Comparison of ENCODE assay signal across 27 mouse cellular contexts in the genomic region with DNA sequence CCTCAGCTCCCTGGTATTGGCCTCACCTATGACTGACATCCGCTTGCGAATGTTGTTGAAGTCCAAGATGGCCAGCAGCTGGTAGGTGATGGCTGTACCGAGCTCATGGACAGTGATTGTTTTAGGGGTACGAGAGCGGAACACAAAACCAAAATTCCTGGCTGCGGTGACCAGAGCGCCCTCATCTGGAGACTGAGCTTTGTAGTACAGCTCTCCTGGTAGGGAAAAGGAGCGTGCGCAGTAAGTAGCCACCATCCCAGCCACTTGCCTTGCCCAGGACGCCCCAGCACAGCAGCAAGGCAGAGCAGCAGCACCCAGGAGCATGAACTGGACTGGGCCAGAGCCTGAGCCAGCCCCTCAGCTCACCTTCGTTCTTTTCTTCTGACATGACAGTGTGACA. TPM values are rescaled to one million over a fixed set of nuclear protein-coding genes. Genes with fewer than 3 reads are reported as not detected.
DNase-seq lines count a peak whose midpoint lies in the region; ATAC-seq and TF ChIP-seq lines count a peak whose summit lies in the region.
"Had no signal": no experiment of that assay in that cellular context is flagged by ENCODE, and none has a peak within 500 bp of the region (broad histone marks: within the 10 kb centered on the region; RNA-seq: fewer than 3 reads in every experiment).

No protein-coding gene starts in this region.

- DNase-seq in kidney, adult 2 months: no peak
- DNase-seq in kidney, adult 11 months: no peak
- DNase-seq in lung, postnatal 0 days (ENCODE audit: low spot score): no peak
- DNase-seq in lung, adult 18-20 months: no peak
- DNase-seq in ZHBTc4 (ENCODE audit: low read depth, low spot score): peak; percentile 61
- DNase-seq in T-cell, adult 2 months (ENCODE audit: low spot score): no peak
- DNase-seq: adrenal gland, adult 8-10 months; embryo, embryonic 11 days; gastrocnemius, adult 2 months; gastrocnemius, postnatal 36 days; heart, adult 18-20 months; kidney, adult 9 months; spleen, adult 18-20 months; thymus, adult 2 months; thymus, postnatal 36 days had no signal

- no peak overlapping the region for H3K9ac ChIP-seq in lung, postnatal 0 days (replicated peaks; ENCODE audit: low read depth)
- no peak overlapping the region for H3K9ac ChIP-seq in ES-Bruce4 (ENCODE audit: low read depth, poor library complexity, severe bottlenecking)
- H3K9ac ChIP-seq: embryonic facial prominence, embryonic 12.5 days; forebrain, embryonic 15.5 days; hindbrain, embryonic 14.5 days; liver, embryonic 15.5 days; neural tube, embryonic 12.5 days had no signal

- no peaks in the 10 kb centered on the region for H3K9me3 ChIP-seq in lung, postnatal 0 days (ENCODE audit: low read length)
- no peaks in the 10 kb centered on the region for H3K9me3 ChIP-seq in ES-Bruce4 (replicated peaks; ENCODE audit: control insufficient read depth, insufficient read depth, low read length, poor library complexity, severe bottlenecking)
- H3K9me3 ChIP-seq: embryonic facial prominence, embryonic 12.5 days; forebrain, embryonic 15.5 days; liver, embryonic 15.5 days; neural tube, embryonic 12.5 days had no signal

- no peak overlapping the region for H3K4me2 ChIP-seq in lung, postnatal 0 days (replicated peaks; ENCODE audit: low read depth, low read length)
- H3K4me2 ChIP-seq: embryonic facial prominence, embryonic 12.5 days; forebrain, embryonic 15.5 days; heart, embryonic 11.5 days; hindbrain, embryonic 14.5 days; liver, embryonic 15.5 days; neural tube, embryonic 12.5 days had no signal

- no peak for ATAC-seq in lung, postnatal 0 days
- ATAC-seq: CD4-positive, CD25-positive, alpha-beta regulatory T cell, adult 4 months; forebrain, embryonic 15.5 days; inflammation-experienced regulatory T-cells, adult 6 months; midbrain, embryonic 16.5 days had no signal

- H3K27ac ChIP-seq in kidney, adult 2 months (ENCODE audit: insufficient read depth, low read depth, low read length): no peak overlapping the region
- H3K27ac ChIP-seq in lung, postnatal 0 days (ENCODE audit: low read length): no peak overlapping the region
- H3K27ac ChIP-seq in ES-Bruce4 (ENCODE audit: insufficient read depth, low read length): no peak overlapping the region
- H3K27ac ChIP-seq: embryonic facial prominence, embryonic 12.5 days; forebrain, embryonic 15.5 days; gastrocnemius, adult 2 months; hindbrain, embryonic 14.5 days; liver, embryonic 15.5 days; macrophage; neural tube, embryonic 12.5 days had no signal

- 92% methylated on average over 11 of the region's 11 CpGs for WGBS in kidney, adult 2 months
- 89% methylated on average over 11 of the region's 11 CpGs for WGBS in lung, postnatal 0 days

- H3K36me3 ChIP-seq in kidney, adult 2 months (ENCODE audit: control insufficient read depth, insufficient read depth, low read length): no peaks in the 10 kb centered on the region
- H3K36me3 ChIP-seq in lung, postnatal 0 days (ENCODE audit: insufficient read depth, low read length): peaks cover 54% of the 10 kb centered on the region
- no peaks in the 10 kb centered on the region; the same call in 1 of the 2 replicates for H3K36me3 ChIP-seq in ES-Bruce4 (ENCODE audit: control insufficient read depth, insufficient read depth, low read length, poor library complexity, severe bottlenecking)

- H3K27me3 ChIP-seq in kidney, adult 2 months (replicated peaks; ENCODE audit: control insufficient read depth, insufficient read depth, low read length): no peaks in the 10 kb centered on the region
- H3K27me3 ChIP-seq in lung, postnatal 0 days (replicated peaks; ENCODE audit: insufficient read depth, low read length): no peaks in the 10 kb centered on the region
- no peaks in the 10 kb centered on the region for H3K27me3 ChIP-seq in ES-Bruce4 (ENCODE audit: control insufficient read depth, insufficient read depth, low read length, poor library complexity, severe bottlenecking)
- H3K27me3 ChIP-seq: embryonic facial prominence, embryonic 12.5 days; forebrain, embryonic 15.5 days; liver, embryonic 15.5 days; neural tube, embryonic 12.5 days had no signal

- no peak for TF ChIP-seq EP300 in lung, postnatal 0 days (IDR thresholded peaks at IDR 0.05)
- no peak for TF ChIP-seq EP300 in ES-Bruce4 (IDR thresholded peaks at IDR 0.05; ENCODE audit: insufficient read depth, low read depth, low read length)

- H3K4me1 ChIP-seq in kidney, adult 2 months (ENCODE audit: control insufficient read depth, insufficient read depth, low read length): no peaks in the 10 kb centered on the region
- no peaks in the 10 kb centered on the region for H3K4me1 ChIP-seq in lung, postnatal 0 days (ENCODE audit: insufficient read depth, low read depth, low read length)
- no peaks in the 10 kb centered on the region for H3K4me1 ChIP-seq in ES-Bruce4 (ENCODE audit: control insufficient read depth, insufficient read depth, low read length)
- H3K4me1 ChIP-seq: embryonic facial prominence, embryonic 12.5 days; forebrain, embryonic 15.5 days; liver, embryonic 15.5 days; neural tube, embryonic 12.5 days had no signal

- no peak for TF ChIP-seq POLR2A in kidney, adult 2 months (IDR thresholded peaks at IDR 0.05; ENCODE audit: low read depth, low read length)
- TF ChIP-seq POLR2A in ES-Bruce4 (IDR thresholded peaks at IDR 0.05; ENCODE audit: insufficient read depth, low read length): no peak

- H3K4me3 ChIP-seq in kidney, adult 2 months (ENCODE audit: insufficient read depth, low read depth, low read length): no peak overlapping the region
- H3K4me3 ChIP-seq in lung, postnatal 0 days (ENCODE audit: low read depth, low read length): no peak overlapping the region
- no peak overlapping the region for H3K4me3 ChIP-seq in ES-Bruce4 (ENCODE audit: low read depth, low read length)
- H3K4me3 ChIP-seq: embryonic facial prominence, embryonic 12.5 days; forebrain, embryonic 15.5 days; gastrocnemius, adult 2 months; liver, embryonic 15.5 days; myocyte; neural tube, embryonic 12.5 days had no signal

- TF ChIP-seq CTCF in kidney, adult 2 months (conservative IDR thresholded peaks at IDR 0.05; ENCODE audit: insufficient read depth, insufficient read length, low read depth, low read length): 0 out of 2 replicates have a peak, but pooled peaks have one; percentile 1
- peak; percentile 21 for TF ChIP-seq CTCF in lung, postnatal 0 days (IDR thresholded peaks at IDR 0.05)
- peak; percentile 72 for TF ChIP-seq CTCF in ES-Bruce4 (IDR thresholded peaks at IDR 0.05; ENCODE audit: low read depth, low read length)

RNA-seq across cellular contexts. Expression of gene Atp8b2, which starts 15.3 kb away (rescaled TPM):
- 21.9 and 23.5 TPM in 2 replicates for polyA plus RNA-seq in kidney, adult 2 months (2012; rRNA removed)
- polyA plus RNA-seq in lung, postnatal 0 days (2015; fragmentation: Nextera tagmentation; extraction: Ambion mirVana): 7.1 and 7.4 TPM in 2 replicates
- polyA plus RNA-seq in ES-Bruce4 (2011; ENCODE audit: insufficient read depth, insufficient read length, low read depth, missing spikeins): 26.8 and 32.1 TPM in 2 replicates

RNA-seq across cellular contexts. Expression of gene Il6ra, which starts 35.0 kb away (rescaled TPM):
- polyA plus RNA-seq in kidney, adult 2 months (2012; rRNA removed): 3.2 and 4.1 TPM in 2 replicates
- 15.7 and 17.9 TPM in 2 replicates for polyA plus RNA-seq in lung, postnatal 0 days (2015; fragmentation: Nextera tagmentation; extraction: Ambion mirVana)
- polyA plus RNA-seq in ES-Bruce4 (2011; ENCODE audit: insufficient read depth, insufficient read length, low read depth, missing spikeins): 0.84 and 0.97 TPM in 2 replicates

RNA-seq across cellular contexts. Expression of gene Hax1, which starts 50.6 kb away (rescaled TPM):
- polyA plus RNA-seq in kidney, adult 2 months (2012; rRNA removed): 130 and 138 TPM in 2 replicates
- 80.5 and 93.6 TPM in 2 replicates for polyA plus RNA-seq in lung, postnatal 0 days (2015; fragmentation: Nextera tagmentation; extraction: Ambion mirVana)
- 169 and 170 TPM in 2 replicates for polyA plus RNA-seq in ES-Bruce4 (2011; ENCODE audit: insufficient read depth, insufficient read length, low read depth, missing spikeins)

Comparison
In these comparisons a context has a peak if more than half of its experiments do, and no peak if none do; other contexts are left out.
1. CTCF ChIP-seq: peak in every context shown above with its lines; median percentile 72 in ES-Bruce4; 21 in lung, postnatal 0 days; 1 in kidney, adult 2 months.